Mouse (Mus musculus) liver, adult 2 months (tissue): ENCODE measurements around the gene Ddx50. TPM values are rescaled to one million over a fixed set of nuclear protein-coding genes. Genes with fewer than 3 reads are reported as not detected.

Experiments used
- DNase-seq: peaks from one replicate; pipeline ENCODE4 v3.0.0-alpha.2; 2011; ENCODE audit warnings: low read depth, low spot score; ENCODE audit errors: extremely low read depth
- H3K27ac ChIP-seq: fragments of 200-500 bp; replicated peaks from 2 replicates; pipeline ENCODE4 v1.5.1; 2012; ENCODE audit warnings: low read depth, mild to moderate bottlenecking, control low read depth, inconsistent platforms, low read length; ENCODE audit not compliant: insufficient read depth
- H3K27me3 ChIP-seq: fragments of 200-500 bp; 2 replicates; pipeline ENCODE4 v1.6.1; 2012; ENCODE audit warnings: mild to moderate bottlenecking, moderate library complexity, low read length, inconsistent platforms; ENCODE audit not compliant: control insufficient read depth, insufficient read depth
- H3K36me3 ChIP-seq: fragments of 200-500 bp; 2 replicates; pipeline ENCODE4 v1.6.1; 2012; ENCODE audit warnings: low read length, inconsistent platforms; ENCODE audit not compliant: control insufficient read depth, insufficient read depth
- H3K4me1 ChIP-seq: fragments of 200-500 bp; 2 replicates; pipeline ENCODE4 v1.6.1; 2011; ENCODE audit warnings: low read length; ENCODE audit not compliant: control insufficient read depth, insufficient read depth
- H3K4me3 ChIP-seq: fragments of 200-500 bp; 2 replicates; pipeline ENCODE4 v1.5.1; 2011; ENCODE audit warnings: low read depth, mild to moderate bottlenecking, control low read depth, low read length, moderate library complexity; ENCODE audit not compliant: insufficient read depth
- H3K79me2 ChIP-seq: fragments of 200-500 bp; 2 replicates; pipeline ENCODE4 v1.6.1; 2012; ENCODE audit warnings: inconsistent platforms, mild to moderate bottlenecking, low read length, moderate library complexity; ENCODE audit not compliant: control insufficient read depth, insufficient read depth
- H3K9ac ChIP-seq: fragments of 200-500 bp; 2 replicates; pipeline ENCODE4 v1.6.1; 2012; ENCODE audit warnings: low read depth, mild to moderate bottlenecking, control low read depth, inconsistent platforms, low read length
- CTCF ChIP-seq: fragments of 200-500 bp; IDR thresholded peaks from 2 replicates; pipeline ENCODE4 v1.5.1; 2011; ENCODE audit warnings: low read depth, low read length, control low read depth
- POLR2A ChIP-seq: fragments of 200-500 bp; IDR thresholded peaks from 2 replicates; pipeline ENCODE4 v1.6.1; 2011; ENCODE audit warnings: low read length, control low read depth; ENCODE audit not compliant: insufficient read depth; ENCODE audit errors: extremely low read depth
- WGBS: fragments of 180-500 bp; shearing (Covaris S2); methylation state at CpG from one replicate; pipeline ENCODE4 v1.1.7; 2018; 5-methylcytosine and 5-hydroxymethylcytosine counted together
- polyA plus RNA-seq: library from polyadenylated mRNA; depleted of rRNA; stranded (reverse); fragments of >200 nt; gene quantifications from 2 replicates; pipeline ENCODE4 v1.2.3, GENCODE M21; 2012
- total RNA-seq: library from RNA; depleted of rRNA; stranded (reverse); fragments of >200 nt; gene quantifications from 2 replicates; pipeline ENCODE4 v1.2.3, GENCODE M21; 2014

Ddx50 gene
- total and polyA plus RNA-seq, 2 experiments = 8.1 to 53.6 TPM

- Histone ChIP-seq H3K9ac (no peak overlapping the region), H3K4me1 (no peaks in the 10 kb centered on the region), H3K36me3 (no peaks in the 10 kb centered on the region), H3K27me3 (no peaks in the 10 kb centered on the region), H3K79me2 (no peaks in the 10 kb centered on the region), H3K27ac (peak overlapping the region; percentile 75), H3K4me3 (peak overlapping the region; percentile 37)
- no peak for DNase-seq
- TF ChIP-seq CTCF = no peak
- WGBS = 59% methylated on average over 27 of the region's 27 CpGs
These were observed 14.1 kb upstream of the Ddx50 start for GRCm38 (mm10) chr10:62664963-62665590.

- no peaks in the 10 kb centered on the region for H3K4me1 ChIP-seq
- no peaks in the 10 kb centered on the region for H3K36me3 ChIP-seq
- H3K27me3 ChIP-seq = no peaks in the 10 kb centered on the region
- H3K27ac ChIP-seq = peak overlapping the region; percentile 75
- no peaks in the 10 kb centered on the region for H3K79me2 ChIP-seq
- no peak for TF ChIP-seq POLR2A
- TF ChIP-seq CTCF = no peak
- no peak overlapping the region for H3K9ac ChIP-seq
- 87% methylated on average over 10 of the region's 10 CpGs for WGBS
- H3K4me3 ChIP-seq = no peak overlapping the region
- DNase-seq = no peak
These were observed 13.2 kb upstream of the Ddx50 start for GRCm38 (mm10) chr10:62664171-62664570.

- Histone ChIP-seq H3K36me3 (no peaks in the 10 kb centered on the region), H3K4me3 (no peak overlapping the region), H3K4me1 (peaks cover 4% of the 10 kb centered on the region; the same call in 1 of the 2 replicates), H3K27me3 (no peaks in the 10 kb centered on the region), H3K27ac (no peak overlapping the region), H3K9ac (no peak overlapping the region), H3K79me2 (no peaks in the 10 kb centered on the region)
- 81% methylated on average over 7 of the region's 7 CpGs for WGBS
- TF ChIP-seq CTCF (no peak), POLR2A (no peak)
- no peak for DNase-seq
These were observed 5.7 kb upstream of the Ddx50 start for GRCm38 (mm10) chr10:62656711-62657110.

GRCm38 (mm10) chr10:62651961-62652360 lies 943 bp upstream of the Ddx50 start:
- Histone ChIP-seq H3K79me2 (peaks cover 11% of the 10 kb centered on the region; the same call in 1 of the 2 replicates), H3K4me3 (peak overlapping the region; percentile 93), H3K36me3 (peaks cover 2% of the 10 kb centered on the region; the same call in 1 of the 2 replicates), H3K4me1 (peaks cover 11% of the 10 kb centered on the region), H3K27me3 (no peaks in the 10 kb centered on the region), H3K9ac (peak overlapping the region; percentile 57), H3K27ac (peak overlapping the region; percentile 71)
- no peak for DNase-seq
- no peak for TF ChIP-seq POLR2A
- TF ChIP-seq CTCF = no peak
- 16% methylated on average over 3 of the region's 3 CpGs for WGBS

GRCm38 (mm10) chr10:62650358-62650782 lies 648 bp downstream of the Ddx50 start:
- peak; percentile 23 for DNase-seq
- H3K79me2 ChIP-seq = peaks cover 11% of the 10 kb centered on the region; the same call in 1 of the 2 replicates
- peak overlapping the region; percentile 93 for H3K4me3 ChIP-seq
- TF ChIP-seq POLR2A = no peak
- no peak for TF ChIP-seq CTCF
- peaks cover 11% of the 10 kb centered on the region for H3K4me1 ChIP-seq
- H3K36me3 ChIP-seq = peaks cover 12% of the 10 kb centered on the region
- WGBS = under 1% methylated on average over 17 of the region's 17 CpGs
- peak overlapping the region; percentile 87 for H3K27ac ChIP-seq
- H3K27me3 ChIP-seq = no peaks in the 10 kb centered on the region
- H3K9ac ChIP-seq = peak overlapping the region; percentile 91

- H3K27ac ChIP-seq = no peak overlapping the region
- H3K36me3 ChIP-seq = no peaks in the 10 kb centered on the region
- 93% methylated on average over 3 of the region's 3 CpGs for WGBS
- H3K4me1 ChIP-seq = peaks cover 8% of the 10 kb centered on the region
- H3K4me3 ChIP-seq = no peak overlapping the region
- no peaks in the 10 kb centered on the region for H3K27me3 ChIP-seq
- no peak for TF ChIP-seq POLR2A
- no peak for TF ChIP-seq CTCF
- DNase-seq = no peak
- no peak overlapping the region for H3K9ac ChIP-seq
- peaks cover 7% of the 10 kb centered on the region for H3K79me2 ChIP-seq
These were observed 46.9 kb downstream of the Ddx50 start for GRCm38 (mm10) chr10:62604161-62604560.
